Mouse (Mus musculus) adrenal gland, adult 8-10 months (tissue): ENCODE data around the gene Eml3. TPM values are rescaled to one million over a fixed set of nuclear protein-coding genes. Genes with fewer than 3 reads are reported as not detected.

Experiments used
- DNase-seq: peaks from one replicate; pipeline ENCODE4 v3.0.0; 2022
- total RNA-seq, 4 experiments: library from RNA; stranded (reverse); gene quantifications; 2 replicates each; pipeline ENCODE4 v1.2.4; 2022

Gene Eml3
- total RNA-seq, 4 experiments from 2014 or later, result 57.9 to 87.6 (median 79.6) TPM

- no peak for DNase-seq
Observed at GRCm38 (mm10) chr19:8919000-8919399, 10.4 kb upstream of the Eml3 start.

- no peak for DNase-seq
Observed at GRCm38 (mm10) chr19:8919684-8920072, 9.7 kb upstream of the Eml3 start.

DNA sequence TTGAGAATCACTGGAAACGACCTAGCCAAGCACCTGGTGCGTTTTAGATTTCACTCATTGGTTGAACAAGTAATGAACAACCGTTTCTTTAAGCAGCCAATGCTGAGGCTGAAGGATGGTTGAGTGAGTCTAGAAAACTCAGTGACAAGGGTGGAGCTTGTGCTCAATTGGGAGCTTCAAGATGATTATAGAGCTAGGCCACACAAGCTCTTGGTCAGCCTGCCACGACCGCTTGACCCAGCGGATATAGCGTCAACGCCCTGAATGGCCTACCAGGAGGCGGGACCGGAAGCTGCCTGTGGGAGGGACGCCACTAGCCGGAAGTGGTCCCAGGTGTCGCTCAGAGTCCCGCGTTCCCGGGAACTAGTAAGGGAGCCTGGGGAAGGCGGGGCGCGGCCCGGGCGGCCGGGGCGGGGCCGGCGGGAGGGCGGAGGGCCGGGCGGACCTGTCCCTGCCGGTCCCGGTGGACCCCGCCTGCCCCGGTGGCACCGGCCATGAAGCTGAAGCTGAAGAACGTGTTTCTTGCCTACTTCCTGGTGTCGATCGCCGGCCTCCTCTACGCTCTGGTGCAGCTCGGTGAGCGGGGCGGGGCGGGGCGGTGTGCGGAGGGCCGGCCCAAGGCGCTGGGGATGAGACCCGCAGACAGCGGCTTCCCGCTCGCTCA, 9.1 kb upstream of the Eml3 start, which contains the start of gene B3gat3:
TSS of gene B3gat3 (plus strand) at position 302 of the 664 bp plus-strand sequence.
- peak; percentile 95 for DNase-seq

GRCm38 (mm10) chr19:8920836-8921291, 8.5 kb upstream of the Eml3 start:
- DNase-seq, result no peak

- no peak for DNase-seq
Observed at GRCm38 (mm10) chr19:8921741-8922140, 7.6 kb upstream of the Eml3 start.

DNA sequence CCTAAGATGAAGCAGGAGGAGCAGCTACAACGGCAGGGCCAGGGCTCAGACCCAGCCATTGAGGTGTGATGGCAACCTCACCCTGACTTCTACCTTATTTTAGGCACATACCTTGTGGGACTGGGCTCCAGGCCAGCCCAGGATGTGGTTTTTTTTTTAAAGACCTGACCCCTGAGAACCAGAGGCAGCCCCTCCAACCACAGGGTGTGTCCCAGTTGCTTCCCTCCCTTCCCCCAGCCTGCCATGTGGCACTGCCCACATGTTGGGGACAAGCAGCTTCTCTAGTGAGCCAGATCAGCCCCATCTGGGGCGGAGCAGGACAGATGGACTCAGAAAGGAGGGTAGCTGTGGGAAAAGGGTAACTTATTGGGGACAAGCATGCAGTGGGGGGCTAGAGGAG, 2.6 kb upstream of the Eml3 start:
- DNase-seq, result no peak

DNA sequence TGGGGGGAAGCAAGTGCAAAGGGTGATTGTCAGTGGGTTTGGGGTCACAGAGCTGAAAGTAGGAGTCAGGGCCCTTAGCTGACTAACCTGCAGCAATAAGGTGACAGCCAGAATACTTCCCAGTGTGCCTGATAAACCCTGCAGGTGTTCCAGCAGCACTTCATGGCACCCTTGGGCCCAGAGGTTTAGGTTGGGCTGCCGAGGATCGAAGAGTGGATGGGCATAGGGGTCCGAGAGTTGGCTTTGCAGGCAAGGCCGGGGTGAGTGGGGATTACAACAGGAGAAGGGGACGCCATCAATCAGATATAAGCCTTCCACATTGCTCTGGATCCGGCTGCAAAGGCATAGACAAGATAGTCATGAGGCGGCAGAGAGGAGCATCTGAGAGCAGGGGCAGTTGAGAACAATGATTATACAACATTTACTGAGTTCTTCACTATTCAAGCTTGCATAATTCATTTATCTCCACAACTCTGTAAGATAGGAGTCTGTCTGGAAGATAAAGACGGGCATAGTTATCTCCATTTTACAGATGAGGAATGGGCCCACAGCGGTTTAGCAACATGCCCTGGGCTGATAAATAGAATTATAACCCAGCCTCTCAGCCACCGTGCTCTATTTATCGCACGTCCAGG, 1.3 kb upstream of the Eml3 start:
- DNase-seq, result no peak

DNA sequence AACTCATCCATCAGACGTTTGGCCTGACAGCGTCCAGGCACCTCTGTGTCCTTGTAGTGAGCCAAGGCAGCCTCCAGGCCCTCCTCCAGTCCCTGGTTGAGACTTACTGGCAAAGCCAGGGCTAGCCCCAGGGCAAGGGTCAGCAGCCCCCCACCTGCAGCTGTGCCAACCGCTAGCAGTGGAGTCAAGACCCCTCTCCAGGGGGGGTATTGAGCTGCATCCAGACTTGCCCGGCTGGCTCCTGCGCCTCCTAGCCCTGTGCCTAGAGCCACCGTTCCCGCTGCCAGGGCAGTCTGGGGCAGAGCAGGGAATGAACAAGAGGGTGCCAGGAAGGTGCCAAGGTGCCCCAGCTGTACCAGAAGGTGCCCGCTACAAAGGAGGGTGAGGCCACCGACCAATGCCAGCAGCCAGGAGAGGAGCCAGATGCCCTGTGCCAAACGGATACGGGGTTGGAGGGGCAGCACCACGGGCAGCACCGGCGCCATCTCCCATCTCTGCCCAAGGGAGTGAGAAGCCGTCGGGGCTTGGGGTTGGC, 596 bp upstream of the Eml3 start:
- DNase-seq, result peak; percentile 53

GRCm38 (mm10) chr19:8930117-8930516, 765 bp downstream of the Eml3 start:
- DNase-seq, result no peak

- DNase-seq, result no peak
Observed at GRCm38 (mm10) chr19:8930771-8931170, 1.4 kb downstream of the Eml3 start.

DNA sequence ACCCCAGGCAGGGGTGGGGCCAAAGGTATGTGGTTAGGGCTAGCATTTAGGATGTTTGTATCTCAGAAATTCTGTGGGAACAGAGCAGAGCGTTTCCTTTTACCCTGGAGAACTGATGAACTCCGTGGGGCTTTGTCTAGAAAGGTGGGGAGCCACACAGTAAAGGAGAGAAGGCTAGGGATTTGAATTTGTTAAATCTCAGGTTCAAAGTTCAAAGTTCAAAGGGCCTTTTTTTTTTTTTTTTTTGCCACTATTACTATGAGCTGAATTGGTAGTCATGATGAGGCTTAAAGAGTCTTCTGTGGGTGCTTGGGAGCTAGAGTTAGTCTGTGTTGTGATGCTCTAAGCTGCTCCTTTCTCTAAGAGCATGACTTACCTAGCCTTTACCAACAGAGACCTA, 7.4 kb downstream of the Eml3 start:
- no peak for DNase-seq

DNA sequence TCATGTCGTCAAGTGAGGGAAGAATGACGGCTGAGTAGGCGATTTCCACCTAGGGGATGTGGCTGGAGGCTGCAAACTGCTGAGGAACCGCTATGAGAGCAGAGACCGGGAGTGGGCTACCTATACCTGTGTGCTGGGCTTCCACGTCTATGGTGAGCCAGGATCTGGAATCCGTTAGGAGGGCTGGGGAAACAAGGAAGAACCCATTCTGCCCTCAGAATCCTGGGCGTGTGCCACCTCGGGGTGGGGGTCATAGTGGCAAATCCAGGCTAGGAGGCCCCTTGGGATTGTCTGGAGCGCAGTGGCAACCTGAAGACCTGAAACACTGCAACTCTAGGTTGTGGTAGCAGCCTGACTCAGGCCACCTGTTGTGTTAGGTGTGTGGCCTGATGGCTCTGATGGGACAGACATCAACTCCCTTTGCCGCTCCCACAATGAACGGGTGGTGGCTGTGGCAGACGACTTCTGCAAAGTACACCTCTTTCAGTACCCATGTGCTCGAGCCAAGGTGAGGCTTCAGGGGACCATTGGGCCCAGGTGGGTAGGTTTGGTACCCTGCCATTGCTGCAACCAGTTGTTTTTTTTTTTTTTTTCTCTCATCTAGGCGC, 11.3 kb downstream of the Eml3 start:
- no peak for DNase-seq

- no peak for DNase-seq
Observed at GRCm38 (mm10) chr19:8941136-8941514, 11.8 kb downstream of the Eml3 start.

DNA sequence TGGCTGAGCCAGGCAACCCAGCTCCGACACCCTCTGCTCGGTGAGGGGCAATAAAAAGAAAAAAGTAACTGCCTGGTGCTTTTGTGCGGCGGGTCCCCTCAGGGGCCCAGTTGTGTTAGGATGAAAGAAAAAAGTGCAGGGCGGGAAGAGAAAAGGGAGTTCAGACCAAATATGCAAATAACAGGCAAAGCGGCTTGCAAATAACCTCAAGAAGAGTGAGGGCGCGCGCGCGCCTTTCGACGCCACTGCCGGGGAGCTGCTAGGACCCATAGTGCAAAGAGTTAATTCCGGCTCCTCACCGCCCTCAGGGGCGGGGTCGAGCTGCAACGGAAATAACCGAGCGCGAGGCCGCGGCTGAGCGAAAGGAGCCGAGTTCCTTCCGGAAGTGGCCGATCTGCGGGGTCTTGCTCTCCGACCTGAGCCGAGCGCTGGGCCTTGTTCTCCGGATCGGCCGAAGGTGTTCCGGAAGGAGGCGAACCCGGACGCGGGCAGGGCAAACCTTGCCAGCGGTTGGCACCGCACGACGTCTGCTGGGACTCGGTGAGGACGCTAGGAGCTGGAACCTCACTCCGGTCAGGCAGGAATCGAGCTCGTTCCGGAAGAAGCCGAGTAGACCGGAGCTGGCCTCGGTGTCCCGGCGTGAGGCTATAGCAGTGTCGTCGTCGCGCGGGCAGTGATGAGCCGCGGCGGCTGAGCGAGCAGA, 12.3 kb downstream of the Eml3 start, which contains the start of gene Mta2:
TSS of gene Mta2 (plus strand) at position 361 of the 703 bp plus-strand sequence.
- peak; percentile 93 for DNase-seq

- no peak for DNase-seq
Observed at GRCm38 (mm10) chr19:8942276-8942964, 13.1 kb downstream of the Eml3 start.

DNA sequence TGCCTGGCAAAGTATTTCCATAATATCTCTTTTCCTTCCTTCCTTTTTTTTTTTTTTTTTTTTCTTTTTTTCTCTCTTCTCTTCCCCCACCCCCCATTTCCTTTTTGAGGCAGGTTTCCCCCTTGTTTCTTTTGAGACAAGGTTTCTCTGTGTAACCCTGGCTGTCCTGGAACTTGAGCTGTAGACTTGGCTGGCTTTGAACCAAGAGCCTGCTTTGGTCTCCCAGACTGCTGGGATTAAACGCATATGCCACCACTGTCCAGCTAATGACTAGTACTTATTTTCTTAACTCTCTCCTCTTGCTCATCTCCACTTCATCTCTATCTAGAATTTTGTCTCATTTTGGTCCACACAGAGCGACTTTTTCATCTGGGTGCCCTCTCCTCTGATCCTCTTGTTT, 13.7 kb downstream of the Eml3 start:
- DNase-seq, result no peak

GRCm38 (mm10) chr19:8944062-8944461, 14.7 kb downstream of the Eml3 start:
- DNase-seq, result no peak

DNA sequence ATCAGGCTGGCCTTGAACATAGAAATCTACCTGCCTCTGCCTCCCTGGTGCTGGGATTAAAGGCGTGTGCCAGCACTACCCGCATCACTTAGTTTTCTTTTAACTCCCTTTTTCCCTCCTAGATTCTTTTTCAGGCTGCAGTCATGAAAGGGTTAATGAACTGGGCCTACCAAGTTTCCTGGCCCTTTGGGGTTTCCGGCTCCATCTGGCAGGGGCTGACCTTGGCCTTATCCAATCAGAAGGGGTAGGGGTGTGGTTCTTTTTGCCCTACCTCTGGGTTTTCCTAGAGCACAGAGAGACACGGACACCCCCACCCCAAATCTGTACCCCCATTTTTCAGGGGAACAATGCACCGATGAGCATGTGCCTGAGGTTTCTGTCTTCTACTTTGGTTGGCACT, 15.4 kb downstream of the Eml3 start:
- DNase-seq, result peak; percentile 70

DNA sequence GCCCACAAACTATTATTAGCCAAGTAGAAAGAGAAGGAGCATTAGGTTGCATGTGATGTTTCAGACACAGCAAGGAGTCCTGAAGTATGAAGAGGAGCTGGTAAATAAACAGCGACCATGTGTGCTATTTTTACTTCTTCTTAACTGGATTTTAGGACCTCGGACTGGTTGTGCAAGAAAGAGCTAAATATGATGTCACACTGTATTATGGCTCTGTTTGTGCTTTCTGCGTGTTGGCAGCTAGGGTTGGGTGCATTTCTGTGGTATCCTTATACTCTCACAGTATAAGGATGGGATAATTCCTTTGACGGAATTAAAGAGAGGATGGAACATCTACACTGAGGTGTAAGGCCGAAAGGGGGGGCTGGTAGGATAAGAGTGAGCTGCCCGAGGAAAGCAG, 15.9 kb downstream of the Eml3 start:
- DNase-seq, result no peak

DNA sequence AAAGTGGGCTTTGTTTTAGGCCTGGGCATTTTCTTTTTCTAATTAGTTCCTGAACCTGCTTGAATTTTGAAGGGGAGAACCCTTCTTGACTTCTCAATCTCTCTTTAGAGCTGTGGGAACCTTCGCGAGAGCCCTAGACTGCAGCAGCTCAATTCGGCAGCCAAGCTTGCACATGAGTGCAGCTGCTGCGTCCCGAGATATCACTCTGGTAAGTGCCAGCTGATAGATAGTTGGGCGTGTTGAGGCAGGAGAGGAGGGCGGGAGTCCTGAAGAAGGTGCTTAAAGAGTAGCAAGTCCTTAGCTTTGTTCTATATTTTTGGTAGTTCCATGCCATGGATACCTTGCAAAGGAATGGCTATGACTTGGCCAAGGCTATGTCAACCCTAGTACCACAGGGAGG, 17.6 kb downstream of the Eml3 start:
- DNase-seq, result no peak

DNA sequence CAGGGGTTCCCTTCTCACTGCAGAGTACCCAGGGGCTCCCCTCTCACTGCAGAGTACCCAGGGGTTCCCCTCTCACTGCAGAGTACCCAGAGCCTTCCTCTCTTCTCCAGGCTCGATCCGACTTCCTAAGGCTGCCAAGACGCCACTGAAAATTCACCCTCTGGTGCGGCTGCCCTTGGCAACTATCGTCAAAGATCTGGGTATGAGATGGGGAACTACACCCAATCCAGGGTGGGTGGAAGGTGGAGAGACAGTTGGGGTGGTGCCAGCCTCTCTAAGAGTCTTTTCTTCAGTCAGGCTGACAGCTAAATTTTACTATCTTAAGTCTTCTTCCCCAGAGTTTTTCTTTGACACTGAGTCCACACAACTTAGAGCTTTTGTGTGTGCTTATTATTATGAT, 20.8 kb downstream of the Eml3 start:
- no peak for DNase-seq

- DNase-seq, result no peak
Observed at GRCm38 (mm10) chr19:8952241-8952640, 22.9 kb downstream of the Eml3 start.
